Mouse (Mus musculus): ENCODE measurements around the gene Rap1b. TPM values are rescaled to one million over a fixed set of nuclear protein-coding genes. Genes with fewer than 3 reads are reported as not detected.

The Rap1b gene
- polyA plus RNA-seq, 1 experiment from 2014 or later: 165 TPM

DNA sequence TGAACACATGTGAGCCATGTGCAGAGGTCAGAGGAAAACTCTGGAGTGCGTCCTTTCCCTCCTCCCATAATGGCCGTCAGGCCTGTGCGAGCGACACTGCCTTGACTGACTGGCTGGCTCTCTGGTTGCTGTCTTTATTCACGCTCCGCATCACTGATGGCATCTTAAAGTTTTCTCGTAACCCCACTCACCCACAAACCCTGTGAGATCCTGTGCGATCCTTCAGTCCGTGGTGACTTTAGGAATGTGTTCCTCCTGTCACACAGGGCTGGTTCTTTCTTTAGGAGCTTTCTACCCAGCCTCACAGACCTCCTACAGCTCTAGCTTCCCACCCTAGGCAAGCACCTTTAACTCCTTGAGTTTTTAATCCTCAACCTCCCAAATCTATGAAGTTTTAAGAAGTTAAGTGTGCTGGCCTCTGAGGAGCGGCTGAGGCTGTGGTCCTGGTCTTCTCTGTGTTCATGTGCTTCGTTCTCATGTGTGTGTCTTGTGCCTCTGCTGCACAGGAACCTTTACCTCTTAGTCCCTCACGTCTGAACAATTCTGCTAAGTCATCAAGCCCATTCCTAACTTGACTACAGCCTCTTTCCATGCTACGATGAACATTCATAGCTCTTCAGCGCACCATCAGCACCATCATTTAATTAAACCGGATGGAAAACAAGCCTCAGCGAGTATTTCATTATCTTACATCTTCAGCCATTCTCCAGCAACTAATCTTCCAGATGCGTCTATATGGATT lies 73.3 kb downstream of the Rap1b start:
- Histone ChIP-seq H3K4me3 (no peak overlapping the region), H3K36me3 (peaks cover 86% of the 10 kb centered on the region), H3K27me3 (no peaks in the 10 kb centered on the region), H3K9me3 (no peaks in the 10 kb centered on the region), H3K4me1 (replicated peaks) (no peaks in the 10 kb centered on the region), H3K9ac (no peak overlapping the region), H3K4me2 (no peak overlapping the region), H3K27ac (replicated peaks) (no peak overlapping the region)
- no peak for ATAC-seq (ENCODE audit: low read depth)
- WGBS: 90% methylated on average over 17 of the region's 17 CpGs

DNA sequence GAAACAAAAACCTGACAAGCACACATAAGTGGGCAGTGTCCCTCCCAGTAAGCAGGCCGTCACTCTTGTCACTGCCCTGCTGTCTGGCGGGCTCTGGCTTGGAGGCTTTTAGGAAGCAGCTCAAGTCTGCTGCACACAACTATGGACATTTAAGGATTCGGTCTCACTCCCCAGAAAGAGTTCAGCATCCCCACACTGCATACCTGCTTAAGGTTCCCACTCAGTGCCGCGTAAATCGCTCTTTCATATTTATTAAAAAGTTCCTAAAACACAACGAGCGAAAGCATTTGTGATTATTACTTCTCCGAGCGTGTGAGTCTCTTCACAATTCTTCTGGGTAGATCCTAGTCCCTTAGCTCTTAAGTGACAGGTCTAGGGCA lies 74.7 kb downstream of the Rap1b start:
- Histone ChIP-seq H3K4me1 (replicated peaks) (no peaks in the 10 kb centered on the region), H3K36me3 (peaks cover 86% of the 10 kb centered on the region), H3K4me2 (no peak overlapping the region), H3K9me3 (no peaks in the 10 kb centered on the region), H3K27ac (replicated peaks) (no peak overlapping the region), H3K4me3 (no peak overlapping the region), H3K9ac (no peak overlapping the region), H3K27me3 (no peaks in the 10 kb centered on the region)
- ATAC-seq (ENCODE audit: low read depth): no peak
- 94% methylated on average over 10 of the region's 10 CpGs for WGBS

DNA sequence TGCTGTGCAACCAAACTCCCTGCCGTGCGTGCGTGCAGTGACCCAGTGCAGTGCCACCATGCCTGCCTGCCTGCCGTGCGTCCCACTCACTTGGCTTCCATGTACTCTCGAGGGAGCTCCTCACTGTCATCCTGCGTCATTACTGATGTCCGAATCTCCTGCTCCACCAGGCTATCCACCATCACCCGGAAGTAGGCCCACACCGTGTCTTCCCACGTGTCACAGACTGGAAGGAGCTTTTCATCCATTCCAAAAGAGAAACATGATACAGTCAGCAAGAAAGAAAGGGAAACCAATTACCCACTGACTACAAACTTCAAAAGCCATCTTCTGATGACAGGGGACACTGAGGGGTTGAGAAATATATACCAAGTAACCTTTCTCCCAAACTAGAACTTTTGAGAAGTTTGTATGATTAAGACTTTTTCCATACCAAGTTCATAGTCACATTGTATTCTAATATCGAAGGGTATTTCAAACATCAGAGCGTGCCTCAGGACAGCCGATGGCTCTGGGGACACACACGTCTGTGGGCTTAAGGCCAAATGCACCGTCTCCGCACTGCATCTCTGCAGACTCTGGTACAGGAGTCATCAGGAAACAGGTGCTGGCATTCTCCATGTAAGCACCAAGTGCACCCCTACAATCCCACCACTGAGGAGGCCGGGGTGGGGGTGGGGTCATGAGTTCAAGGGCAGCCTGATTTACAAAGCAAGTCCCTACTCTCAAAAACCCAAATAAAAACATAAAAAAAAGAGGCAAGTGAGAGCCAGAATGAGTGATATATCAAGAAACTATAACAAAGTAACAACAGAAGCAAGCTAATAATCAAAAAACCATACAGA lies 75.3 kb downstream of the Rap1b start:
- Histone ChIP-seq H3K9me3 (no peaks in the 10 kb centered on the region), H3K9ac (no peak overlapping the region), H3K27ac (replicated peaks) (no peak overlapping the region), H3K4me3 (no peak overlapping the region), H3K4me1 (replicated peaks) (no peaks in the 10 kb centered on the region), H3K36me3 (peaks cover 86% of the 10 kb centered on the region), H3K27me3 (no peaks in the 10 kb centered on the region), H3K4me2 (no peak overlapping the region)
- no peak for ATAC-seq (ENCODE audit: low read depth)
- WGBS: 93% methylated on average over 18 of the region's 18 CpGs

DNA sequence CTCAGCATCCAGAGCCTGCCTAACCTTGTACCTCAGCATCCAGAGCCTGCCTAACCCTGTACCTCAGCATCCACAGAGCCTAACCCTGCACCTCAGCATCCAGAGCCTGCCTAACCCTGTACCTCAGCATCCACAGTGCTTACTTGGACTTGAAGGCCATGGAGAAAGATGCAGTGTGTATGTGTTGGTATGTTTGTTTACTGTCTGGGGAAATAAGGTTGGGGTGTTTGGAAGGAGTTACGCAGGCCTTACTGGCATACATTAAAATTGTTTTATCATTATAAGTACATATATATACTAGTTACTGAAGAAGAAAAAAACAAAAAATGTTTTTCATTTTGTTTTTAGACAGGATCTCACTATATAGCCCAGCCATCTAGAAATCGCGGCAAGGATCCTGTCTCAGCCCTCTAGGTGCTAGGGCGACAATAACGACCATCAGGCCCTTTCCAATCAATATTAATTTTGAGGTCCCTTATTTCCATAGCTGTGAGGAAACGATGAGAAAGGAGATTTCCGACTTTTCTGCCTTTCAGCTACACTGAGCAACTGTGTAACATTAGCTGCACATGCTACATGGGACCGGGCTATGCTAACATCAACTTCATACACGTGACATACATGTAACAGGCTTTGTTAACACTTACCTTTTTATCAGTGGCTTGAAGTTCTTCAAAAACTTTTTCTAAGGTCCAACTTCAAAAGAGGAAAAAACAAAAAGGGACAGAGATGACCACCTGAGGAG lies 76.1 kb downstream of the Rap1b start:
- Histone ChIP-seq H3K9me3 (no peaks in the 10 kb centered on the region), H3K27me3 (no peaks in the 10 kb centered on the region), H3K4me1 (replicated peaks) (no peaks in the 10 kb centered on the region), H3K27ac (replicated peaks) (no peak overlapping the region), H3K36me3 (peaks cover 86% of the 10 kb centered on the region), H3K4me2 (no peak overlapping the region), H3K4me3 (no peak overlapping the region), H3K9ac (no peak overlapping the region)
- ATAC-seq (ENCODE audit: low read depth): no peak
- WGBS: 95% methylated on average over 9 of the region's 9 CpGs

DNA sequence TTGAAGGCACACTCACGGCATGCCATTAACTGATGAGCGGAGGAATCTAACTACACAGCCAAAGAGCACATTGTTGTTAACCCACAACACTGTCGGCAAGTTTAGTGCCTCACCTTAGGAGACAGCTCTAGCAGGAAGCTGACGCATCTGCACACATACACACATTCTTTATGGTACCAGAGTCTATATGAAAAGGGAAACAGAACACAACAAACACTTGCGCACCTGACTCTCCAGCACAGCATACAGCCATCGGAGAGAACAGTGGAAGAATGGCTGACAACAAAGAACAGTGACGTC lies 77.7 kb downstream of the Rap1b start:
- Histone ChIP-seq H3K9me3 (no peaks in the 10 kb centered on the region), H3K4me3 (no peak overlapping the region), H3K4me2 (no peak overlapping the region), H3K4me1 (replicated peaks) (no peaks in the 10 kb centered on the region), H3K9ac (no peak overlapping the region), H3K27ac (replicated peaks) (no peak overlapping the region), H3K36me3 (peaks cover 84% of the 10 kb centered on the region), H3K27me3 (no peaks in the 10 kb centered on the region)
- 87% methylated on average over 7 of the region's 7 CpGs for WGBS
- no peak for ATAC-seq (ENCODE audit: low read depth)

DNA sequence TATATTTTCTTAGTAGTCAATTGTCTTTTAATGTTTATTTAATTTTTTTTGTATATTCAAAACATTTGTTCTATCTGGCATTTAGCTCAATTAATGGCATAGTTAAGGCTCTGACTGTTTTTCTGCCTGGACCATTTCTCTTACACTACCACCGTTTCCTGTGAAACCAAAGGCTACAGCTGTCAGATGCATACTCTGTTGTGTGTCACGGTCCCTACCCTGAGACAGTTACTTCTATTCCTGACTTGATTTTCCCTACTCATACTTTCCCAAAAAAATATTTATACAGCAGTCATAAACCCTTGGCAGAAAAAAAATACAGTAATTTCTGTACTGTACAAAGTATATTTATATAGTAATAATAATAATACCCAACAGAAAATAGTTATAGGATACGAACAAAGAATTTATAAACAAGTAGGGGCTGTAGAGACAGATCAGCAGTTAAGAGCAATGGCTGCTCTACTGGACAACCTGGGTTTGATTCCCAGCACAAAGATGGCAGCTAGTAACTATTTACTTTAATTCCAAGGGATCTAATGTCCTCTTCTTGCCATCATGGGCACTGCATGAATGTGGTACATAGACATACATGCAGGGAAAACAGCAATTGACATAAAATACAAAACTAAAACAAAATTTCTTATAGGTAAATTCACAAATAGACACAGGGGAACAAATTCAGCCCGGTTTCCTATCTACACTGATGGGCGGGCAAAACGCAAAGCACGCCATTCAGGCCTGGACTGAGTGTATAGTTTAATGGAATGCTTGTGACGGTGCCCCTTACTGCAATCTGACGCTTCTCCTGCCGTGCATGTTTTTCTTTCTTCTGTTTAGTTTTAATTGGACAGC lies 78.3 kb downstream of the Rap1b start:
- Histone ChIP-seq H3K27ac (replicated peaks) (no peak overlapping the region), H3K4me1 (replicated peaks) (no peaks in the 10 kb centered on the region), H3K4me2 (no peak overlapping the region), H3K9me3 (no peaks in the 10 kb centered on the region), H3K36me3 (peaks cover 84% of the 10 kb centered on the region), H3K27me3 (no peaks in the 10 kb centered on the region), H3K9ac (no peak overlapping the region), H3K4me3 (no peak overlapping the region)
- no peak for ATAC-seq (ENCODE audit: low read depth)
- WGBS: 92% methylated on average over 10 of the region's 10 CpGs

DNA sequence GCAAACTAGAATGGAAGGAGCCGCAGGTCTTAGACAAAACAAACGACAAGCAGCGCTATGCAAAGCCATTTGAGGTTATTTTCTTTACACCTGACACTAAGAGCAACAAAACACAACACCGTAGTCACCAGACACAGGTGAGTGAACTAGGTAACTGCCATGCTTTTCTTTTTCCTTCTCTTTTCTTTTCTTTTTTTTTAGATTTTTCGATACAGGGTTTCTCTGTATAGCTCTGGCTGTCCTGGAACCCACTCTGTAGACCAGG lies 79.0 kb downstream of the Rap1b start:
- no peak overlapping the region for H3K27ac ChIP-seq (replicated peaks)
- no peaks in the 10 kb centered on the region for H3K4me1 ChIP-seq (replicated peaks)
- peaks cover 85% of the 10 kb centered on the region for H3K36me3 ChIP-seq
- 94% methylated on average over 5 of the region's 5 CpGs for WGBS
- H3K4me3 ChIP-seq: no peak overlapping the region
- H3K9ac ChIP-seq: no peak overlapping the region
- ATAC-seq (ENCODE audit: low read depth): no peak
- H3K9me3 ChIP-seq: no peaks in the 10 kb centered on the region
- H3K4me2 ChIP-seq: no peak overlapping the region
- no peaks in the 10 kb centered on the region for H3K27me3 ChIP-seq

DNA sequence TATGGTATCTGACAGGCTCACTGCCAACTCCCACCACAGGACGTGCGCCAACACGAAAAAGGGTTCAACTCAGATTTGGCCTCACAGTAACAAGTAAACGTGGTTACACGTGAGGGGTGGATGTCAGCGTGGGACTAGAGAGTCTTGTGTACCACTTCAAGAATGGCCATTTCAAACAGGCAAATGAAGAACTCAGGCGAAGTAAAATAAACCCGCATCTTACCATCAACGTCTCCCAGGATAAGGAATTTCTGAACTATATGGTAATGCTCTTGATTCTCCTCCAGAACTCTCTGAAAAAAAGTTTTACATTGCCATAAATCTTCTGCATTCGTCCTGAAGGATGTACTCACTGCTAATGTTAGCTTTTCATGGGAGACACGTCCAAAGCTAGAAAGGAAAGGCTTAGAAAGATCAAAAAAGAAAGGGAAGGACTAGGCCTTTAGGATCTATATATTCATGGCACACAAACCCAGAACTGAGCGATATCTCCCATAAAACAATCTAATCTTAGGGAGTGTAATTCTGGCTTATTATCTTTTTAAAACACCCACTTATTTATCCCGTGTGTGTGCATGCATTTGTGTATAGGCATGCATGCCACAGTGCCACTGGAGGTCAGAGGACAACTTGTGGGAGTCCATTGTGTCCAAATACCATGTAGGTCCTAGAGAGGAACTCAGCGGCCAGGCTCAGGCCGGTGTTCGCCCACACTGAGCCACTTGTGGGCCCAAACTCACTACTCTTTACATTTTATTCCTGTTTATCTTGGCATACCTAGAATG lies 79.5 kb downstream of the Rap1b start:
- no peak overlapping the region for H3K4me2 ChIP-seq
- ATAC-seq (ENCODE audit: low read depth): no peak
- H3K4me3 ChIP-seq: no peak overlapping the region
- WGBS: 90% methylated on average over 16 of the region's 16 CpGs
- no peaks in the 10 kb centered on the region for H3K9me3 ChIP-seq
- H3K4me1 ChIP-seq (replicated peaks): no peaks in the 10 kb centered on the region
- H3K27ac ChIP-seq (replicated peaks): no peak overlapping the region
- H3K36me3 ChIP-seq: peaks cover 85% of the 10 kb centered on the region
- no peaks in the 10 kb centered on the region for H3K27me3 ChIP-seq
- no peak overlapping the region for H3K9ac ChIP-seq

DNA sequence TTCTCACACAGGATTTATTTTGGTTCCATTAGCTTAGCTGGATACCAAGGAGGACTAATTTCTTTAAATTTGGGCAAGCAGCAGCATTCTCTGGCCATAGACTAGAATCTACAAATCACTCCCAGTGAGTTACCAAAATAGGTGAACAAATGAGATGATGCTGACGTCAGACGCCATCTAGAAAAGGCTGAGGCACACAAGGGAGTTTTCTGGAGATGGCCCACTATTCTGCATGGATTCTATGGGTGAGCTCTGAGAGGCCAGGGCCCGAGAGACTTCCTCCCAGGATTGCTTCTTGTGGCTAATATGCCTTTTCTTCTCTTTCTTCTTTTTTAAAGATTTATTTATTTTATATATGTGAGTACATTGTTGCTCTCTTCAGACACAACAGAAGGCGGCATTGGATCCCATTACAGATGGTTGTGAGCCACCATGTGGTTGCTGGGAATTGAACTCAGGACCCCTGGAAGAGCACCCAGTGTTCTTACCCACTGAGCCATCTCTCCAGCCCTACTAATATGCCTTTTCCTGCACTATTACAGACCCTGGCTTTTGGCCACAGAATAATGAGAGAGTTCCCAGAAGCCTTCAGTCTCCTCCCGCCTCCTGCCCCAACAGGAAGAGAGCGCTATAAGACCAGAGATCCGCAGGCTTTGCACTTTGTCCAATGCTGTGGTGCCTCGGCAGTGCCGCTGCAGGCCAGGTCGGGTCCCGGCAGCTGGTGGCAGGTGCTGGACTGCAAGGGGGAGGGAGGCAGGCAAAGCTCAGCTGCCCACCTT lies 80.5 kb downstream of the Rap1b start:
- ATAC-seq (ENCODE audit: low read depth): no peak
- Histone ChIP-seq H3K9ac (no peak overlapping the region), H3K9me3 (no peaks in the 10 kb centered on the region), H3K36me3 (peaks cover 85% of the 10 kb centered on the region), H3K4me1 (replicated peaks) (no peaks in the 10 kb centered on the region), H3K27ac (replicated peaks) (no peak overlapping the region), H3K4me3 (no peak overlapping the region), H3K4me2 (no peak overlapping the region), H3K27me3 (no peaks in the 10 kb centered on the region)
- 96% methylated on average over 11 of the region's 11 CpGs for WGBS

DNA sequence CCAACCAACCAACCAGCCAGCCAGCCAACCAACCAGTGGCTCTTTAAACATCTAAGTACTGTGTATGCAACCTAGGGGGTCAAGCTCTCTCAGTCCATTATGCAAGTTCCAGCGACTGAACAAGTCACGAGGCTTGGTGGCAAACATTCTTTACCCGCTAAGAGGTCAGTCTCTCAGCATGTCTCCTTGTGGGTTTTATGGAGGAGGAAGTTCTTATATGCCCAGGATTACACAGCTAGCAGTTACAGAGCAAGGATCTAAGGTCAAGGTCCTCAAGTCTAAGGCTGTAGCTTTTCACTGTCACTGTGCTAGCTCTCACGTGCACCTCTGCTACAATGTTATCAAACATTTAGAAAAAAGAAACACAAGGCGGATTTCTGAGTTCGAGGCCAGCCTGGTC lies 81.2 kb downstream of the Rap1b start:
- no peaks in the 10 kb centered on the region for H3K9me3 ChIP-seq
- no peak overlapping the region for H3K27ac ChIP-seq (replicated peaks)
- H3K4me1 ChIP-seq (replicated peaks): no peaks in the 10 kb centered on the region
- no peaks in the 10 kb centered on the region for H3K27me3 ChIP-seq
- 88% methylated on average over 6 of the region's 6 CpGs for whole genome bisulfite sequencing
- no peak for ATAC-seq (ENCODE audit: low read depth)
- H3K4me2 ChIP-seq: no peak overlapping the region
- no peak overlapping the region for H3K9ac ChIP-seq
- peaks cover 85% of the 10 kb centered on the region for H3K36me3 ChIP-seq
- H3K4me3 ChIP-seq: no peak overlapping the region

Data from neural tube, embryonic 13.5 days (tissue).